Comparison of ENCODE assay signal across 24 mouse cellular contexts in the genomic region with DNA sequence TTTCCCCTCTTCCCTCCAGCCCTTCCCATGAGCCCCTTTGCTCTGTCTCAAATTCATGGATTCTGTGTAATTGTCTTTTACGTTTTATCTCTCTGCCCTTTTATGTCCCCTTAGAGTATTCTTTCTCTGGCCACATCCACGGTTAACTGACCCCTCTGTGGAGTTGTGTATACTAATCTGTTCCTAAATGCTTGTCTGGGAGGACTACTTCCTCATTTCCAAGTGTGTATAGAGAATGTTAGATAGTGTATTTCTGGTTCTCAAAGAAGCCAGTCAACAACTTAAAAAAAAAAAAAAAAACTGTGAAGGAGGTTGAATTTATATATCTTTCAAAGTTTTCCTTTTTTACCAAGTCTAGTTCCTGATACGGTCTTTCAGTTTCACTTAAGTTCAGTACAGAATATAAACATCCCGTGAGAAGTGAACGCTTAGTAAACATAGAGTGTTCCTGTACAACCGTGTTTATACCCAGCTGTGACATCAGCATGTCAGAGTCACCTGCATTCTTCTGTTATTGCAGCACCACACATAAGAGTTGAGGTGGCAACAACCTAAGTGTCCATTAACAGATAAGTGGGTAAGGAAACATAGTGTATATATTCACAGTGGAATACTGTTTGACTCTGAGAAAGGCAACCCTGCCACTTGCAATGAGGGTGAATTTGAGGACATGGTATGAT. TPM values are rescaled to one million over a fixed set of nuclear protein-coding genes. Genes with fewer than 3 reads are reported as not detected.
A peak's percentile ranks its signal among the peaks of the same experiment; 100 is the strongest.
DNase-seq lines count a peak whose midpoint lies in the region; ATAC-seq and TF ChIP-seq lines count a peak whose summit lies in the region.
"Had no signal": no experiment of that assay in that cellular context is flagged by ENCODE, and none has a peak within 500 bp of the region (broad histone marks: within the 10 kb centered on the region; RNA-seq: fewer than 3 reads in every experiment).

No protein-coding gene starts in this region.

- no peak overlapping the region for H3K4me2 ChIP-seq in midbrain, embryonic 14.5 days (ENCODE audit: low read length)
- H3K4me2 ChIP-seq: embryonic facial prominence, embryonic 15.5 days; heart, embryonic 11.5 days; heart, embryonic 15.5 days; hindbrain, embryonic 14.5 days had no signal

- no peaks in the 10 kb centered on the region for H3K9me3 ChIP-seq in MEL (replicated peaks; ENCODE audit: insufficient read depth, low read length)
- no peaks in the 10 kb centered on the region for H3K9me3 ChIP-seq in midbrain, embryonic 14.5 days (ENCODE audit: control insufficient read depth, low read length)
- H3K9me3 ChIP-seq: embryonic facial prominence, embryonic 15.5 days; forebrain, embryonic 10.5 days; heart, embryonic 15.5 days; hindbrain, embryonic 10.5 days had no signal

- H3K27me3 ChIP-seq in MEL (ENCODE audit: control insufficient read depth in 1 of 2, insufficient read depth in 2 of 2, low read length in 2 of 2), result peaks cover 2 to 4% of the 10 kb centered on the region in 2 experiments; a peak in 2 of 4 replicates
- no peaks in the 10 kb centered on the region for H3K27me3 ChIP-seq in midbrain, embryonic 14.5 days (ENCODE audit: control insufficient read depth, insufficient read depth, low read length)
- H3K27me3 ChIP-seq: embryonic facial prominence, embryonic 15.5 days; heart, embryonic 15.5 days had no signal

- no peak for TF ChIP-seq POLR2A in MEL (IDR thresholded peaks at IDR 0.05; ENCODE audit: control insufficient read depth in 1 of 2, insufficient read depth in 1 of 2, low read depth in 1 of 2, low read length in 2 of 2, poor library complexity in 1 of 2)

- TF ChIP-seq CTCF in MEL (IDR thresholded peaks at IDR 0.05 in 2 of 3, conservative IDR thresholded peaks at IDR 0.05 in 1 of 3; ENCODE audit: control insufficient read depth in 1 of 3, insufficient read depth in 1 of 3, low read depth in 2 of 3, low read length in 3 of 3, poor library complexity in 1 of 3, severe bottlenecking in 1 of 3), result no peak

- H3K79me2 ChIP-seq in MEL (ENCODE audit: control insufficient read depth, insufficient read depth, low read length, poor library complexity), result no peaks in the 10 kb centered on the region

- H3K4me1 ChIP-seq in MEL (ENCODE audit: control insufficient read depth in 1 of 2, insufficient read depth in 2 of 2, low read length in 2 of 2), result 0 out of 4 replicates have a peak, but pooled peaks cover 0 to 3% of the 10 kb centered on the region in 2 experiments
- no peaks in the 10 kb centered on the region for H3K4me1 ChIP-seq in midbrain, embryonic 14.5 days (ENCODE audit: control insufficient read depth, insufficient read depth, low read length)
- H3K4me1 ChIP-seq: embryonic facial prominence, embryonic 15.5 days; heart, embryonic 15.5 days; hindbrain, embryonic 10.5 days had no signal

- TF ChIP-seq EP300 in MEL (IDR thresholded peaks at IDR 0.05; ENCODE audit: low read depth in 1 of 2, low read length in 2 of 2), result no peak

- H3K4me3 ChIP-seq in MEL (ENCODE audit: control insufficient read depth in 1 of 2, insufficient read depth in 1 of 2, low read depth in 2 of 2, low read length in 2 of 2), result no peak overlapping the region
- no peak overlapping the region for H3K4me3 ChIP-seq in midbrain, embryonic 14.5 days (replicated peaks; ENCODE audit: low read depth, low read length)
- H3K4me3 ChIP-seq: embryonic facial prominence, embryonic 15.5 days; erythroblast, embryonic 14.5 days; forebrain, embryonic 10.5 days; heart, adult 2 months; heart, embryonic 15.5 days; hindbrain, embryonic 10.5 days had no signal

- no peak overlapping the region for H3K27ac ChIP-seq in MEL (ENCODE audit: control insufficient read depth, low read depth, low read length)
- H3K27ac ChIP-seq in midbrain, embryonic 14.5 days (replicated peaks; ENCODE audit: low read depth, low read length), result no peak overlapping the region
- H3K27ac ChIP-seq: embryonic facial prominence, embryonic 15.5 days; forebrain, embryonic 10.5 days; heart, adult 2 months; heart, embryonic 15.5 days; hindbrain, embryonic 10.5 days; hindbrain, embryonic 14.5 days had no signal

- no peak for TF ChIP-seq RAD21 in MEL (IDR thresholded peaks at IDR 0.05; ENCODE audit: low read depth, low read length)

- DNase-seq in MEL (ENCODE audit: low read depth, low spot score), result peak; percentile 54
- DNase-seq in right cerebral cortex, postnatal 14 days, result no peak
- no peak for DNase-seq in midbrain, embryonic 14.5 days
- DNase-seq in cerebellum, postnatal 14 days, result no peak
- DNase-seq: adrenal gland, adult 8-10 months; adrenal gland, postnatal 36 days; B cell, adult 2 months; cerebellum, adult 11 months; cerebellum, adult 8-10 months; cerebellum, postnatal 25 days; gastrocnemius, postnatal 36 days; heart, adult 2 months had no signal

- H3K36me3 ChIP-seq in MEL (ENCODE audit: control insufficient read depth in 1 of 2, insufficient read depth in 2 of 2, low read length in 2 of 2), result peaks cover 0 to 3% of the 10 kb centered on the region in 2 experiments; a peak in 2 of 4 replicates
- H3K36me3 ChIP-seq in midbrain, embryonic 14.5 days (ENCODE audit: control insufficient read depth, insufficient read depth, low read length), result no peaks in the 10 kb centered on the region
- H3K36me3 ChIP-seq: embryonic facial prominence, embryonic 15.5 days; forebrain, embryonic 10.5 days; heart, embryonic 15.5 days; hindbrain, embryonic 10.5 days had no signal

- no peak overlapping the region for H3K9ac ChIP-seq in MEL (ENCODE audit: control insufficient read depth, low read depth, low read length, poor library complexity, severe bottlenecking)
- no peak overlapping the region for H3K9ac ChIP-seq in midbrain, embryonic 14.5 days (replicated peaks; ENCODE audit: low read length)
- H3K9ac ChIP-seq: embryonic facial prominence, embryonic 15.5 days; heart, embryonic 15.5 days; hindbrain, embryonic 14.5 days had no signal

- 80% methylated on average over 6 of the region's 6 CpGs for WGBS in midbrain, embryonic 14.5 days

- ATAC-seq in CD4-positive, CD25-positive, alpha-beta regulatory T cell, adult 4 months, result peak; percentile 37
- peak; percentile 70 for ATAC-seq in granulocyte monocyte progenitor cell, adult 5-6 weeks (replicated peaks; ENCODE audit: poor library complexity, severe bottlenecking)
- peak; percentile 58; the same call in 1 of the 2 replicates for ATAC-seq in megakaryocyte progenitor cell, adult 5-6 weeks (replicated peaks; ENCODE audit: poor library complexity)
- no peak for ATAC-seq in midbrain, embryonic 14.5 days (ENCODE audit: low FRiP score, low TSS enrichment)
- ATAC-seq: forebrain, embryonic 14.5 days; intestine, postnatal 0 days had no signal

TF ChIP-seq in MEL, 35 proteins besides CTCF, POLR2A, EP300 and RAD21:
- TF ChIP-seq ZNF384 (IDR thresholded peaks at IDR 0.05; ENCODE audit: low read depth, low read length) (peak; percentile 83), BHLHE40 (IDR thresholded peaks at IDR 0.05; ENCODE audit: borderline replicate concordance, low read depth, low read length) (no peak)

RNA-seq across cellular contexts. Expression of gene Cd109, which starts 16.5 kb away (rescaled TPM):
- polyA plus RNA-seq in CD4-positive, CD25-positive, alpha-beta regulatory T cell, adult 4 months (2017; shearing (Covaris generic)), result not detected
- not detected in 2 replicates for total RNA-seq in MEL (2012; rRNA removed)
- not detected for polyA plus RNA-seq in MEL (2012; ENCODE audit: insufficient read depth in 1 of 2, insufficient read length in 2 of 2, low read depth in 1 of 2, low replicate concordance in 2 of 2, missing spikeins in 1 of 2)
- total RNA-seq in granulocyte monocyte progenitor cell, adult 5-6 weeks (2014; fragmentation: Nextera tagmentation), result not detected in 2 replicates
- not detected in 2 replicates for total RNA-seq in granulocyte monocyte progenitor cell, adult 5-6 weeks (2017)
- total RNA-seq in megakaryocyte progenitor cell, adult 5-6 weeks (2015), result 0.05 and 0.17 TPM in 2 replicates
- not detected in 2 replicates for total RNA-seq in megakaryocyte progenitor cell, adult 5-6 weeks (2017)
- polyA plus RNA-seq in midbrain, embryonic 14.5 days (2014; fragmentation: Nextera tagmentation; extraction: Ambion mirVana), result 0.97 and 1.8 TPM in 2 replicates
- polyA plus RNA-seq: erythroblast, embryonic 14.5 days had no signal

RNA-seq across cellular contexts. Expression of gene Slc17a5, which starts 44.1 kb away (rescaled TPM):
- 10 to 100 TPM; 11.0 to 11.8 TPM for polyA plus RNA-seq in CD4-positive, CD25-positive, alpha-beta regulatory T cell, adult 4 months (2017; shearing (Covaris generic))
- 3.1 and 3.5 TPM in 2 replicates for total RNA-seq in MEL (2012; rRNA removed)
- 1 to 10 TPM in 1 of 2 experiments, not detected in 1; 4.1 TPM for polyA plus RNA-seq in MEL (2012; ENCODE audit: insufficient read depth in 1 of 2, insufficient read length in 2 of 2, low read depth in 1 of 2, low replicate concordance in 2 of 2, missing spikeins in 1 of 2)
- total RNA-seq in granulocyte monocyte progenitor cell, adult 5-6 weeks (2014; fragmentation: Nextera tagmentation), result 5.5 and 11.3 TPM in 2 replicates
- total RNA-seq in granulocyte monocyte progenitor cell, adult 5-6 weeks (2017), result 8.9 and 11.5 TPM in 2 replicates
- 9.7 and 10.0 TPM in 2 replicates for total RNA-seq in megakaryocyte progenitor cell, adult 5-6 weeks (2015)
- 6.6 and 7.0 TPM in 2 replicates for total RNA-seq in megakaryocyte progenitor cell, adult 5-6 weeks (2017)
- 13.7 and 16.9 TPM in 2 replicates for polyA plus RNA-seq in midbrain, embryonic 14.5 days (2014; fragmentation: Nextera tagmentation; extraction: Ambion mirVana)
